Mouse (Mus musculus) lung, postnatal 25 days (tissue): ENCODE data around the gene Nlrp6.

Experiments
- DNase-seq: peaks from one replicate; pipeline ENCODE4 v3.0.0; 2022; ENCODE audit warnings: low spot score

Gene Nlrp6

DNA sequence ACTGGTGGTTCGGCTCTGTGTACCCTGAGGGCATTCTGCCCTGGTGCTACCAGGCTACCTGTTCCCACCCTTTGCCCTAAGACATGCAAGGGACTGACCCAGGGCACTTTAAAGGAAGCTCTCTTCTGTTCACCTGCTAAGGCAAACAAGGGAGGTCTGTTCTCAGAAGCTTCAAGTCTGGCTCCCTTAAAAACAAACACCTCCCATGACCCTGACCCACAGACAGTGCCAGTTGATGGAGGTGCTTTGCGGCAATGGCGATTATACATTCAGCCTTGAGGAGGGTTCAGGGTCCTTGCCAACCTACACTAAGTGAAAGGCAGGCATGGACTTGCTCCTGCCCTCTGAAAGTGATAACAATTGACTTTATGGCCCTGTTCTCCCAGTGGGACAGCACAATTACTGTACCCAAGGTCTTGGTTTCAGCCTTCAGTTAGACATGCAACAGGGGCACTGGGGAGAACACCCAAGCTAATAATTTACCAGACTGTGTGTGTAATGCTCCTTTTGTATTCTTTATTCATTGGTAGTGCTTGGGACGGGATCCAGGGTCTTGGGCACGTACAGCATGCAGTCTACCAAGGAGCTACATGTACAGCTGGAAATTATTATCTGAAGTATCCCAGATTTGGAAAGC, 7.7 kb upstream of the Nlrp6 start:
- DNase-seq: no peak

DNA sequence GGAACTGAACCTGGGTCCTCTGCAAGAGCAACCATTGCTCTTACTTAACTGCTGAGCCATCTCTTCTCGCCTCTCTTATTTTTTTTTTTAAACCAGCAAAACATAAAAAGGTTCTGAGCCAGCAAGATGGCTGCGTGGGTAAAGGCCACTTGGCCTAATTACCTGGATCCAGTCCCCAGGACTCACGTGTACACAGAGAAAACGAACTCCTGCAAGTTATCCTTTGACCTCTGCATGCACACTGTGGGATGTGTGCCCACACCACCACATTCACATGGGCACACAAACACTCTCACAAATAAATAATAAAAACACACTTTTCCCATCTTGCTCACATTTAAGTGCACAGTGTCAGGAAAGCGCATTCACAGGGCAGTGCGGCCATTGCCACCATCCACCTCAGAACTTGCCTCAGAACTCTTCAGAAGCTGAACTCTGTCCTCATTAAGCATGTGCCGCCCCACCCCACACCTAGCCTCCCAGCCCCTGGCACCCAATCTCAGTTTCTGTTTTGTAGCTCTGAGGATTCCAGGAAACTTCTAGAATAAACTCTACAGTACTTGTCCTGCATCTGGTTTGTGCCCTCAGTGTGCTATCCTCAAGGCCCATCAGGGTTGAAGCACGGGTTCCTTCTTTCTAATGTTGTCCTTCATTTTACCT, 6.5 kb upstream of the Nlrp6 start:
- DNase-seq: no peak

DNA sequence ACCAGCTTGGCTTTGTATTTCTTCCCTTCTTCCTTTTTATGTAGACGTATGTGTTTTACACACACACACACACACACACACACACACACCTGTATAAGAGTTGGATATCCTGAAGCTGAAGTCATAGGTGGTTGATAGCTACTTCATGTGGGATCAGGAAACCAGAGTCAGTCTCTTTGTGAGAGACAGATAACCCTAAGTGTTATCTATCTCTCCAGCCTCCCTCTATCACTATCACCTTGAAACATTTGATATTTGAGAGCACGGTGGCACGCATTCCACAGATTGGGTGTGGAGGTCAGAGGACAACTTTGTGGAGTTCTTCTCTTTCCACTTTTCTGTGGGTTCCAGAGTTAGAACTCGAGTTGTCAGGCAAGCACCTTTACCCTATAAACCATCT, 791 bp upstream of the Nlrp6 start:
- DNase-seq: no peak

DNA sequence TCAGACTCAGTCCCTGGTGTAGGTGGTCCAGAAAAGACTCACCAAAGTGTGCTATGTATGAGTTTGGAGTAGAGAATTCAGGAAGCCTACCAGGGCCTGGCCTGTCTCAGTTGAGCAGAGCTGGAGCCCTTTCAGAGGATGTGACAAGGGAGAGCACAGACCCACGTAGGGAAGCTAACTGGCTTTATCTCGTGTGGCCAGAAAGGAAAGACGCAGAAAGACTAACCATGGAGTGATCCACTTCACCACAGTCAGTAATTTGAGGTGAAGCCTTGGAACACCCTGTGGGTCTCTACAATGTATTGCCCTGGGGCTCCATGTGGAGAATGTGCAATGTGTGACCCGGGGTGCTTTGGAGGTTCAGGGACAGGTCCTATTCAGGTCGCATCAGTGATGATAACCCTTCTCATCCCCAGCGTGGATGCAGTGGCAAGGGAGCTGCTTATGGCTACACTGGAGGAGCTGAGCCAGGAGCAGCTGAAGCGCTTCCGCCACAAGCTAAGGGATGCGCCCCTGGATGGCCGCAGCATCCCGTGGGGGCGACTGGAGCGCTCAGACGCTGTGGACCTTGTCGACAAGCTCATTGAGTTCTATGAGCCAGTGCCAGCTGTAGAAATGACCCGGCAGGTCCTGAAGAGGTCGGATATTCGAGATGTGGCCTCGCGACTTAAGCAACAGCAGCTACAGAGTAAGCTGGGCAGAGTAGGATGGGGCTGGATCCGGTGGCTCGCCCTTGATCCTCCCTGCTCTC, 698 bp downstream of the Nlrp6 start:
- DNase-seq: no peak

DNA sequence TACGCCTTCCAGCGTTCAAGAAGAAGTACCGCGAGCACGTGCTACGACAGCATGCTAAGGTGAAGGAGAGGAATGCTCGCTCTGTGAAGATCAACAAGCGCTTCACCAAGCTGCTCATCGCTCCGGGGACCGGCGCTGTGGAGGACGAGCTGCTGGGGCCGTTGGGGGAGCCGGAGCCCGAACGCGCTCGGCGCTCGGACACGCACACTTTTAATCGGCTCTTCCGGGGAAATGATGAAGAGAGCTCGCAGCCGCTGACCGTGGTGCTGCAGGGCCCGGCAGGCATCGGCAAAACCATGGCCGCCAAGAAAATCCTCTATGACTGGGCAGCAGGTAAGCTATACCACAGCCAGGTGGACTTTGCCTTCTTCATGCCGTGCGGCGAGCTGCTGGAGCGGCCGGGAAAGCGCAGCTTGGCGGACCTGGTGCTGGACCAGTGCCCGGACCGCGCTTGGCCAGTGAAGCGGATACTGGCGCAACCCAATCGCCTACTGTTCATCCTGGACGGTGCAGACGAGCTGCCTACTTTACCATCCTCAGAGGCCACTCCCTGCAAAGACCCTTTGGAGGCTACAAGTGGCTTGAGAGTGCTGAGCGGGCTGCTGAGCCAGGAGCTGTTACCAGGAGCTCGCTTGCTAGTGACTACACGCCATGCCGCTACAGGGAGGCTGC, 1.8 kb downstream of the Nlrp6 start:
- no peak for DNase-seq

DNA sequence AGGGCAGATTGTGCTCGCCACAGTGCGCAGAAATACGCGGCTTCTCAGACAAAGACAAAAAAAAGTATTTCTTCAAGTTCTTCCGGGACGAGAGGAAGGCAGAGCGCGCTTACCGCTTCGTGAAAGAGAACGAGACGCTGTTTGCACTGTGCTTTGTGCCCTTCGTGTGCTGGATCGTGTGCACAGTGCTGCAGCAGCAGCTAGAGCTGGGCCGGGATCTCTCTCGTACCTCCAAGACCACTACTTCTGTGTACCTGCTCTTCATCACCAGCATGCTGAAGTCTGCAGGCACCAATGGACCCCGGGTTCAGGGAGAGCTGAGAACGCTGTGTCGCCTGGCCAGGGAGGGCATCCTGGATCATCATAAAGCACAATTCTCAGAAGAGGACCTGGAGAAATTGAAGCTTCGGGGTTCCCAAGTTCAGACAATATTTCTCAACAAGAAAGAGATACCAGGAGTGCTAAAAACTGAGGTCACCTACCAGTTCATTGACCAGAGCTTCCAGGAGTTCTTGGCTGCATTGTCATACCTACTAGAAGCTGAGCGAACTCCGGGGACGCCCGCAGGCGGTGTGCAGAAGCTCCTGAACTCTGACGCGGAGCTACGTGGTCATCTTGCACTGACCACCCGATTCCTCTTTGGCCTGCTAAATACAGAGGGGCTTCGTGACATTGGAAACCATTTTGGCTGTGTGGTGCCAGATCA, 2.5 kb downstream of the Nlrp6 start:
- DNase-seq: no peak

DNA sequence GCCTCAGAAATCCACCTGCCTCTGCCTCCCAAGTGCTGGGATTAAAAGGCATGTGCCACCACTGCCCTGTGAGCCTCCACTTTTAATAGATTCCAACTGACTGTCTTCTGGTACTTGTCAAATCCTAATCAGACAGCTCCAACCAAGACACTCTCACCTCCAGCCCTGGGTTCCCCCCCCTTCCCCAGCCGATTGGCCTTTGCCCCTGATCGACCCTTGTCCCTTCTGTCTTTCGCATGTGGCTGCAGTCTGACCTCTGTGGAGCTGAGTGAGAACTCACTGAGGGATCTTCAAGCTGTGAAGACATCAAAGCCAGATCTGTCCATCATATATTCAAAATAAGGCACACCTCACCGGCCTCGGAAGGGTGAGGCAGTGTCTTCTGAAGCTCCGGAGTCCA, 6.5 kb downstream of the Nlrp6 start:
- DNase-seq: no peak

DNA sequence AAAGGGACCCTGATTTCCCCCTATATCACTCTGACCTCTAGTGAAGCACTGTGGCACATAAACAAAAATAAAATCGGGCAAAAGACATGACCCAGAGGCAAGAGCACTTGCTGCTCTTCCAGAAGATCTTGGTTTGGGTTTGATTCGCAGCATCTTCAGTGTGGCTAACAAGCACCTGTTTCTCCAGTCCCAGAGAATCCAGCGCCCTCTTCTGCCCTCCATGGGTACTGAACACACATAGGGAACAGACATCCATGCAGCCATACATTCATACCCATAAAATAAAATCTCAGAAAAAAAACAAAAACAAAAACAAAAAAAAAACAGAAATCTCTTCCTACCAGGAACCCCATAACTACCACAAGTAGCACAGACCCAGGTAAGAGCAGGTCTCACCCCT, 17.7 kb downstream of the Nlrp6 start:
- DNase-seq: no peak

DNA sequence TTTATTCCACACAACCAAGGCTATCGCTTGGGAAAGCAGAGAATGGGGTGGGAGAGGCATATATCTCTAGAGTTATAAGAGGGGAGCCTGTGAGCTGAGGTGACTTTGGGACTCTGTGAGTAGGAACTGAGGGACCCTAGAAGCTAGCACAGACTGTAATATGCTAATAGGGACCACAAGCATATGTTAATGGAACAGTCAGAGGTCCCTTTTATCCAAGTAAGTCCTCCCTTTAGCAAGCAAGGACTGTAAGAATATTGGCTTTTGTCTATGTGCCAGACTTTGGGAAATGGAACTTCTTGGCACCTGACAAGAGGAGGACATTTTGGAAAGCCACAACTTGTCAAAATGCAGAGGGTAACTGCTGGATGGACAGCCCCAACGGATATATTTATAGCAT, 18.2 kb downstream of the Nlrp6 start:
- DNase-seq: no peak

DNA sequence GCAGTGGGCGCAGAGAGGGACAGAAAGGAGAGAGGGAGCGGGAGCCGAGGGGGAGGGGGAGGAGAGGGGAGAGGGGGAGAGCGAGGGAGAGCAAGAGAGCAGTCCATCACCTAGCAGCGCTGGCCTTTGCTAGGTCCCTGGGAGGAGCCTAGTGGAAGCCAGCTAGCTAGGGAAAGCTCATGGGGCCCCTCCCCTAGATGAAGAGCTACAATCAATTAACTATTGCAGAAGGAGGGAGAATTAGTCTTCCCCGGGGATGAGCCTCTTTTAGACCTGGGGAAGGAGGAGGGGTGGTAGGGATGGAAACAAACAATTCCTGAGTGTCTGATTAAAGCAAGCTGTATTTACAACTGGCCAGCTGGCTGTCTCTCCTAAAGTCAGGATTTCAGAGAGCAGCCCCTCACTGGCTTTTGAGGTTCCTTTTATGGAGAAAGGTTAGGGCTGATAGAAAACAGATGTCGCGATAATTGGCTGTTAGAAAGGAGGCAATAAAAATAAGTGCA, 19.0 kb downstream of the Nlrp6 start:
- peak; percentile 62 for DNase-seq

DNA sequence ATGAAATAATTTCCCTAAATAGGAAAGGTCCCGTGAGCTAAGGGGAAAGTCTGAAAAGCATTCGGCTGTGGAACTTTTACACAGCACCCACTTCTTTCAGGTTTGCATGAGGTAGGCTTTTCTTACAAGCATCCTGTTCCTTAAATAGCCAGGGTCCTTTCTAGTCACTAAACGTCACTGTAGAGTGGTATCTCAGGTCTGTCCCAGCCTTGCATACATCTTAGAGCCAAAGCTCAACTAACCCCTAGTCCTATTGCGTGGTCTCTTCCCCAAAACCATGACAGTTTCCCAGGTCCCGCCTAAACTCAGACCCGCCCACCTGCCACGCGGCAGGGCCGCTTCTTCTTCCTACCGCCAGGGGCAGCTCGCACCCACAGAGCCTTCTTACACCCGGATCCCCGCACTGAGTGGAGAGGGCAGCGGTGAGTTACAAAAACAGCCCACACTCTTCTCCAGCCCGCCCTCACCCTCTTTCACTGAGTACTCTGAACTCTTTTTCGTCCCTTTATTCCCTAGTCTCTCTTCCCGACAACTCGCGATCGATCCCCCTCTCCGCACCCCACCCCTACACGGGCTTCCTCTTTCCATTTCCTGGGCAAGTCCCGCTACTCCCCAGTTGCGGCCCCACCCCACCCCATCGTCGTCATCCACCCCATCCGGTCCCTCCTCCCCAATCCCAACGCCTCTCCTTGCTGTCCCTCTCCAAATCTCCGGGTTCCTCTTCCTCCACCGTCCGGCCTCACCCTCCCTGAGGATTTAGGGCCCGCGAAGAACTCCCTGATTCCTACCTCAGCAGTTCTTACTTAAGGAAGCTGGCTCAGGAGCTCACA, 20.7 kb downstream of the Nlrp6 start, which contains the start of gene Pgghg:
Gene Pgghg, plus strand, starts transcription at position 170 of the 830 bp plus-strand sequence.
- DNase-seq: peak; percentile 91

DNA sequence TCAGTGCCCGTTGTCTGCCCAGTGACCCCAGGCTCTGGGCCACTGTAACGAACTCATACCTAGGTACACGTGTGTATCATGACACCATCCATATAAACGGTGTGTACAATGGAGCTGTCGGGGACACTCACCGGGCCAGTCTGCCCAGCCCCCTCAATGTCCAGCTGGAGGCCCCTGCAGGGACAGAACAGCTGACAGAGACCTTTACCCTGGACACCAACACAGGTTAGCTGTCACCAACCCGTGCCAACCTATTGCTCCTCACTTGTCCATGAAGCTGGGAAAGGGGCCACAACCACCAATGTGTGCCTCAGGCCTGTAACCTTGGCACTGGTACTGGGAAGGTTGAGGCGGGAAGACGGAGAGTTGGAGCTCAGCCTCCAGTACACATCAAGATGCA, 21.6 kb downstream of the Nlrp6 start:
- DNase-seq: no peak

DNA sequence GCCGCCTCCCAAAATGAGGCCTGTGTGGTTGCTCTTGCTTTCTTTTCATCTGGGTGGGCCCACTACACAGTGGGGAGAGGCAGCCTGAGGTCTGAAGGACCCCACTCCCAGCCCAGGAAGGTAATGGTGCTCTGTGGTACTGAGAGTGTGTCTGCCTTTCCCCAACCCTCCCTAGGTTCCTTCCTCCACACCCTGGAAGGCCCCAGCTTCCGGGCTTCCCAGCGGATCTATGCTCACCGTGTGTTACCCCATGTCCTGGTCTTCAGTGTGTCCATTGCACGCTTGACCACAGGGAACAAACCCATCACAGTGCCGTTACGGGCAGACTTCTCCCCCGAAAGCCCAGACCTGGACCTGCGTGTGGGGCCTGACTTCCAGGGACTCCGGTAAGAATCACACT, 22.1 kb downstream of the Nlrp6 start:
- DNase-seq: no peak

DNA sequence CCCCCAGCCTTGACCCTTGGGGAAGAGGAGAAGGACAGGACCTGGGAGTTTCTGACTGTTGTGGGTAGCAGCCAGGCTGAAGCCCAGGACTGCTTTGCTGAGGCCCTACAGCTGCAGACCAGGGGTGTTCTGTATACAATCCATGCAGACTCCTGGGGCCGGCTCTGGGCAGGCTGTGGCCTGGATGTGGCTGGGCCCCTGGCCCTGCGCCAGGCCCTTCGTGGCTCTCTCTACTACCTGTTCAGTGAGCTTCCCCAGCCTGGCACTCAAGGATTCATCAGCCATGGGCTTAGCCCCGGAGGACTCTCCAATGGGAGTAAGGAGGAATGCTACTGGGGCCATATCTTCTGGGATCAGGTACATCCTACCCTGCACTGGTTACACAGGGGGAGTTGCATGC, 22.7 kb downstream of the Nlrp6 start:
- DNase-seq: no peak

DNA sequence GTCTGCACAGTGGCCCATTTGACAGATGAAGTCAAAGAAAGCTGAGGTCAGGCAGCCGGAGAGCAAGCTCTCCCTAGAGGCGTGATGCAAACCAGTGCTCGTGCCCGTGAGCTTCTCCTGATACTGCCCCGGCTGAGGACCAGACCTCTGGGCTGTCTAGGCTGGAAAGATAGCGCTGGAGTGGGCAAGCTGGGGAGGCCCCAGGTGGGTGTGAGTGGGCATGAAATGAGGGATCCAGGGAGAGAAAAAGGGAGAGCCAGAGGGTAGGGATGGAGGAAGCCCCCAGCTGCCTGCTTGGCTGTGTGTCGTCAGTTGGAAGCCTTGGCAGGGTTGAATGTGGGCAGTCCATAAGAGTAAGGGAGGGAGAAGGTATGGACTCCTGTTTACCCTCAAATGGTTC, 23.5 kb downstream of the Nlrp6 start:
- DNase-seq: no peak

DNA sequence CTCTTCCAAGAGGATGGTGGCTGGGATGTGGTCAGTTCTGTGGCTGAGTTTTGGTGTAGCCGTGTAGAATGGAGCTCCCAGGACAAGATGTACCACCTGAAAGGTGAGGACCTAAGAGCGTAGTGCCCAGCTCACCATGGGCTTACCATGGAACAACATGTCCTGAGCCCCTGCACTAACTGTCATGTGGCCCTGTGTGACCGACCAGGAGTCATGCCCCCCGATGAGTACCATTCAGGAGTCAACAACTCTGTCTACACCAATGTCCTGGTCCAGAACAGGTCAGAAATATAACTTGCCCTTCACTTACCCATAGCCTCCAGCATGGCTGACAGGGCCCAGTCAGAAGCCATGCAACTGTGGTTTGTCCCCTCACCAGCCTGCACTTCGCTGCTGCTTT, 24.5 kb downstream of the Nlrp6 start:
- no peak for DNase-seq

DNA sequence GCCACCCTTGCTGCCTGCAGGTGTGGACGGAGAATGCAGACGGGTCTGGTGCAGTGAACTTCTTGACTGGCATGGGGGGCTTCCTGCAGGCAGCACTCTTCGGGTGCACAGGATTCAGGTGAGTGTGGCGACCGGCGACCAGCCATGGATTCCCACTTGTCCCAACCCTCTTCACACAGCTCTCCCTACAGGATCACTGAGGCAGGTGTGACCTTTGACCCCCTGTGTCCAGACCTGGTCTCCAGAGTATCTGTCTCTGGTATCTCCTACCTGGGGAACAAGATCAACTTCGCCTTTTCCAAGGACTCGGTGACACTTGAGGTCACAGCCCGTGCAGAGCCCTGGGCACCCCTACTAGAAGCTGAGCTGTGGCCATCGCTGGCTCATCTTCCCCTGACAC, 25.6 kb downstream of the Nlrp6 start:
- DNase-seq: no peak

DNA sequence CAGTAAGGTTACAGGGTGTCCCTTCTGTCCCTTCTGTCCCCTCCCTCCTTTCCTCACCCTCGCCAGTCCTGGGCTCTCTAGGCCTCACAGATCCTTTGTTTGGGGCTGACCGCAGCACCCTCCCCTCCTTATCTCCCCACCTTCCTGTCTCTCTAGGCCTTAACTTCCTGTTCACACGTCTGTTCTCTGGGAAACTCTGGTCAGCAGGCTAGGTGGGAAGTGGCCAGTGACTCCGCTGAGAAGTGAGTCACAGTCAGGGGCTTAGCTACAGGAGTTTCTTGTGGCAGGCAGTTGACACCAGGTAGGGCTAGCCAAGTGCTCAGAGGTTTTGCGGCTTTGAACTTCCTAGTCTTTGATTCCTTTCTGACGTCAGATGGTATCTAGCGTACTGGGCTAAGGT, 26.3 kb downstream of the Nlrp6 start:
- peak; percentile 65 for DNase-seq

DNA sequence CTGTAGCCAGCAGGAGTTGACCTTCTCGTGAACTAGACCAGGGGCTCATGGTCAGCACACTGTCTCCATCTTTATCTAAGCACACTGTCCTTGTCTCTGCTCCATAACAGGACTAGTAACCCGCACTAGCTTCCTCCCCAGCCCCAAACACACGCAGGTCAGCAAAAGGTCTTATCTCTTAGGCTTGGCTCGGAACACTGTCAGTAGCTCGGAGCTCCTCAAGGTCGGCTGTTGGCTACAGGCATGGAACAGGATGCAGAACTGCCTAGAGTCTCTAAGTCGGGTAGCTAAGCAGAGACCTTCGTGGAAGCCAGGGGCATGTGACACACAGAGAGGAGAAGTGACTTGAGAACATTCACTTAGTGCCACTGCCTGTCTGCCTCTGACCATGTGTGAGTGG, 27.5 kb downstream of the Nlrp6 start:
- no peak for DNase-seq

DNA sequence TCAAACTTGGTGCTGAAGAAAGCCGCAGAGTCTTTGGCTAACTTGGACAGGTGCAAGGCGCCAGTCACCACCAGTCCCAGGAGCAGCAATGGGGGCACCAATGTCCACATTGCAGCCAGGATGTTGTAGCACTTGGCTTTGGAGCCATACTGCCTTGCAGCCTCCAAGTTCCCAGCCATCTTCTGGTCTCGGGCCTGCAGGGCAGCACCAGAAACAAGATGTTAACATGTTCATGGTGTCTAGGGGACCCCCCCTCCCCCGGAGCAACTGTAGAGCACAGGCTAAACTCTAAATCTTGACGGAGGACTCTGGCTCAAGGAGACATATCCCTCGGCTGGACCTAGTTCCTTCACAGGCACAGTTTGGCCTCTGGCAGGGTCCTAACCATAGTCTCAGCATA, 28.6 kb downstream of the Nlrp6 start:
- DNase-seq: no peak
